Mouse (Mus musculus): Measurements from ENCODE around the gene Prdx6b. TPM values are rescaled to one million over a fixed set of nuclear protein-coding genes. Genes with fewer than 3 reads are reported as not detected.

Prdx6b gene
- not detected for total RNA-seq (2021)

GRCm38 (mm10) chr2:80292172-80292571, at the start of gene Prdx6b:
Prdx6b (plus strand) TSS chr2:80292472.
- intact Hi-C loops (cut with DNase I): no loop called here
- DNase-seq (ENCODE audit: low spot score in 2 of 2): no peak

DNA sequence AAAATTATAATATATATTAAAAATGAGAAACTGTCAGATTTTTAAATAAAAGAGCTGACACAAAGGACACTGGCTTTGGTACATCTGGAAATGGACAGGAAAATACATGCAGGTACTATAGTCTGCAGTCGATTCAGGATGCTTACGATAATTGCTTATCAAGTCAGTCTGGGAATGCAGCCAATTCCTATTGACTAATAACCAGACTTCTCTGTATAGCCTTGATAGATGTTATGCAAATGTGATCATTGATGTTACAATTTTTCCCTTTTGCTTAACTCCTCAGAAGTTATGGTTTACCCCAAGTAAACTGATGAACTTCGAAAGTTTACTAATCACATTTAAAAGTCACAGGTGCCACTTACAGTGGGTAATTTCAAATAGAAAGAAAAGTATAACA, 44.8 kb upstream of the Prdx6b start:
- intact Hi-C loops (cut with DNase I): no loop called here

DNA sequence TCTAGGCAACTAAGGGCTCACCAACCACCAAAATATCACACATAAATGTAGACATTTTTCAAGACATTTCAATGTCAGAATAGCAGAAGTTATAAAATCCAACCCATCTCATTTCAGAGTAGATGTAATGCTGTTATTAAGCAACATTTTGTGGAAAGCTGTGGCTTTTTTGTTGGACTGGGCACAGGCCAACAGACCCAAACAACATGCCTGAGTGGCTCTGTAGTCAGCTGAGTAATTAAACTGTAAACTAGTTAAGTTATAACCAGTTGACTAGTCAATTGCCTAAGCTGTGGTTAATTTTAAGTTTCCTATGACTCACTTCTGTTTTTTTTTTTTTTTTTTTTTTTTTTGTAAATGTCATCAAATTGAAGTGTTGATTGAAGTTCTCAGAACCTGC, 44.4 kb upstream of the Prdx6b start:
- intact Hi-C loops (cut with DNase I): no loop called here
- DNase-seq (ENCODE audit: low spot score in 2 of 2): no peak

More for the DNA sequence above, 44.8 kb upstream of the Prdx6b start:
- DNase-seq (ENCODE audit: low spot score in 2 of 2): no peak

DNA sequence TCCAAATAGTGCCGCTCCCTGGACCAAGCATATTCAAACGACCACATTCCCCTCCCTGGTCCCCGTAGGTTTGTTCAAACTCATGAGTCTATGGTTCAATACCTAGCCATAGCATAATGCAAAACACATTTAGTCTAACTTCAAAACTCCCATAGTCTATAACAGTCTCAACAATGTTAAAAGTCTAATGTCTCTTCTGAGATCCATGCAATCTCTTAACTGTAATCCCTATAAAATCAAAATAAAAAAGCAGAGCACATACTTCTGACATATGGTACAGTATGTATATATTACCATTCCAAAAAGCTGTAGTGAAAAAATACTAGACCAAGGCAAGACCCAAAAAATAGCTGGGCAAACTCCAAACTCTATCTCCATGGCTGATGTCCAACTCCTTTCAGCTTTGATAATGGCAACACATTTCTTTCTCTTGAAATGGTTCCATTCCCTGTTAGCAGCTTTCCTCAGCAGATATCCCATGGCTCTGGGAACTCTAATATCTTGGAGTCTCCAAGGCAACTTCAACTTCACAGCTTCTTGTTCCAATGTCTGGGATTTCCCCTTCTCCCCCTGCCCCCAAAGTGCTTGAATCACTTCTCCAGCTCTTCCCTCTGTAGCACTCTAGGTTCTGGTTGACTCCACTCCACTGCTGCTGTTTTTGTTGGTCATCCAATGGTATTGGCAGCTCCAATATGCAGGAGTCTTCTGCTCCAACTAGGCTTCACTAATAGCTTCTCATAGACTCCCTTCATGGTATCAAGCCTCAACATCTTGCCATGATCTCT, 32.2 kb upstream of the Prdx6b start:
- DNase-seq (ENCODE audit: low spot score in 2 of 2): no peak
- intact Hi-C loops (cut with DNase I): no loop called here

DNA sequence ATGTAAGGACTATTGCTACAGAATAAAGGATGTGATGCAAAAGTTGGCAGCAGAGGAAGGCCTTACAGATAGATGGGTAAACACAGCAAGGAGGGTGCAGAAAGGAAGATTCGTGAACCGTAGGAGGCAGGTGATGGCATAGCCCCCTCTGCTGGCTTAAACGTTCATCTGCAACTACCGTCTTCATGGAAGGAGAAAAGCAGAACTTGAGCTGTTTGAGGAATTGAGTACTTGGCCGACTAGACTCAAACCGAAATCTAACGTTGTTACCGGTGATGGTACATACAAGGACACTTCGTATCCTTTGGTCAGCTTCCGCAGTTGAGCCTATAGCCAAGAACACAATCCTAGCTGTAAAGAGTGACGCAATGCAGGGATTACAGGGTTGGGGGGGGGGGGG, 25.4 kb upstream of the Prdx6b start:
- intact Hi-C loops (cut with DNase I): loop anchor here (2.0 to 5.0 kb wide), 2 partner anchors 138 to 180 kb away; partner anchors contain the start of gene Pde1a
- peak; percentile 78 to 91 for DNase-seq (ENCODE audit: low spot score in 2 of 2)

DNA sequence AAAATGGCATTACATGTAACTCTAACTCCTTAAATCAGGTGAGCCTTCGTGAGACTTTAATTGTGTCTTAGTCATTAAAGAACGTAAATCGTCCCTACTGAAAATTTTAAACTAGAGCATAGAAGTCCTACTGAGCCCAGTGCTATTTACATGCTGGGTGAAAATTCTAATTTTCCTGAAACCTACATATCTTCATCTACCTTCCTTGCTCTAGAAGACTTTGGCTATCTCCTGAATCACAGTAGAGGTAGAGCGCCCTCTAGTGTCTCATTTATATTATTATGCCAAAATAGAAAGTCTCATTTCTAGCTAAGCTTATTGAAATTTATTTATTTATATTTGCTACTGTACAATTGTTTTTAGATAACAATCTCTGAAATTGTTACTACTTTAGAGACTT, 24.2 kb upstream of the Prdx6b start:
- intact Hi-C loops (cut with DNase I): loop anchor here (1.0 to 5.0 kb wide), 2 partner anchors 181 to 403 kb away; no protein-coding TSS in a partner anchor
- DNase-seq (ENCODE audit: low spot score in 2 of 2): peak in 1 of 2 experiments; percentile 66

DNA sequence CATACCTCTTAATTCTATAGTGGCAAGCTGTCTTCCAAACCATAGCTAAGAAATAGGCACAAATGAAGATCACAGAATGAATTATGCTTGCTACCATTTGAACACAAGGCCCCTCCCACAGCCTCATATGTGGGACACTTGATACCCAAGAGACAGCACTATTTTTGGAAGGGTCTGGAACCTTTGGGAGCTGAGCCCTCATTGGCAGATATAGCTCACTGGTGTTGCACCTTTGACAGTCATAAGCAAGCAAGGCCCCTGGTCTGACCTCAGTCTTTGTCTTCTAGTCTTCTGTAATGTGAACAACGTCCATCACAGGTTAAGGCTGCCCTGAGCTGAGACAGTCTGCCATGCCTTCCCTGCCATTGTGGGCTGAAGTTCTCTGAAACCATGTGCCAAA, 20.8 kb upstream of the Prdx6b start:
- intact Hi-C loops (cut with DNase I): loop anchor here (5.0 kb wide), 1 partner anchor 759 kb away; no protein-coding TSS in a partner anchor
- DNase-seq (ENCODE audit: low spot score in 2 of 2): no peak

DNA sequence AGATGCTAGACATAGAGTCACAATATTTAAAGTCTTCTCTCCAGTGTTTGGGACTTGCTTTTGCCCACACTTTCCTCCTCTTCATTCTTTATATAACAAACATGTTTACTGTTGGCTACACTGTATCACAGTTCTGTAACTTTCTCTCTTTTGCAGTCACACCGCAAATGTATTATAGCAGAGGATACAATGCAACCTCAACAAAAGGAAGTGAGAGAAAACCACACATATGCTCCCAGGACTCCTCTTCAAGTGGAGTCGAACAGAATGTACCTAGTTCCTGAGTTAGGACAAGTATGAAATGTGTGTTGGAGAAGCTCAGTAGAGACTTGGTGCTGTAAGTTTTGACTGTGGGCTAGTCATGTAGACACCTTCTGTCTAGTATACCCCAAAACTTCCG, 19.2 kb upstream of the Prdx6b start:
- peak in 1 of 2 experiments; percentile 8 for DNase-seq (ENCODE audit: low spot score in 2 of 2)
- intact Hi-C loops (cut with DNase I): loop anchor here (5.0 kb wide), 1 partner anchor 761 kb away; no protein-coding TSS in a partner anchor

DNA sequence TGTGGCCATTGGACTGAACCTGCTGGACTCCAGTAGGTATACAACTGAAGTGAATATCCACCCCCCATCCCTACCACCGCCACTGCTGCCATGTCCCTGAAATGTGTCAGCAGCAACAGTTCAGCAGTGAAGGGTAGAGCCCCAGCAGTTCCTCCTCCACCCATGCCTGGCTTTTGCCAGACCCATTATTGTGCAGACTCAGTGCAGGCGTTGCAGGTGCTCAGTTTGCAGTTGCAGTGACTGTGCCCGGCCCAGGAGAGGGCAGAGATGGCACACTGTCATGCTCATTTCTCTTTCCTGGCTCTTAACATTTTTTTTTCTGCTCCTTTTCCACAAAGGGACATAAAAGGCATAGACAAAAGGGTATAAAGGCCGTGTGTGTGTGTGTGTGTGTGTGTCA, 18.5 kb upstream of the Prdx6b start:
- intact Hi-C loops (cut with DNase I): loop anchor here (5.0 kb wide), 1 partner anchor 761 kb away; no protein-coding TSS in a partner anchor
- DNase-seq (ENCODE audit: low spot score in 2 of 2): no peak

GRCm38 (mm10) chr2:80275136-80275535, 17.1 kb upstream of the Prdx6b start:
- intact Hi-C loops (cut with DNase I): no loop called here
- peak; percentile 42 to 75 for DNase-seq (ENCODE audit: low spot score in 2 of 2)

- intact Hi-C loops (cut with DNase I): no loop called here
- no peak for DNase-seq (ENCODE audit: low spot score in 2 of 2)
Measured at GRCm38 (mm10) chr2:80282214-80282613, 10.1 kb upstream of the Prdx6b start.

DNA sequence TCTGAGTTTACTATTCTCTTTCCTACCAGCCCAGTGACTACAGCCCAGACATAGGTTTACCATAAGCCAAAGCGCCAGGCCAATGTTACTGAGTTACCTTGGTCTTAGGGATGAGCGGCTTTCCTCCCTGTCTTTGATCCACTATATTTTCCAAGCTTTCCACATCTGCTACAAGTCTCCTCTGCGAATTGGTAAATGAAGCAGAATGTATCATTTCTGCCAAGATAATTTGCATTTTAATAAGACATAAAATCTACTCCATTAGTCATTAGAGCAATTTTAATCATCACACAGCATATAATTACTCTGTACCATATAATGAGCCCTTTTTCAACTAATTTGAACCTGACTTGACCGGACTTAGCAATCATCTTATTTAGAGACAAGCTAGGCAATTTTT, 5.9 kb upstream of the Prdx6b start:
- intact Hi-C loops (cut with DNase I): no loop called here
- no peak for DNase-seq (ENCODE audit: low spot score in 2 of 2)

DNA sequence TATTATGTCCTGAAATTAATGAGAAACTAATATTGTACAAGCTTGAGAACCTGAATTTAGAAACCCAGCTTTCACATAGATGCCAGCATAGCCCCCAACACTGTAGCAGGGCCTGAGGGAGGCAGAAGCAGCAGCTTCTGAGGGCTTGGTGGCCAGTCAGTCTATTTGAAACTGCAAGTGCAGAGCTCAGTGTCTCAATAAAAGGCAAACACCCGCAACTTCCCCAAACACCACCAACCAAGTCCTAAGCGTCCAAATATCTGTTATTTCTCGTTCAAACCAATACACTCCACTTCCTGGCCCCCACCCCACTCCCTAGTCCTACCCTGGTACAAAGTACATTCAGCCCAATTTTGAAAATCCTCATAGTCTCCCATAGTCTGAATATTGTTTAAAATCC, 6.1 kb downstream of the Prdx6b start:
- no peak for DNase-seq (ENCODE audit: low spot score in 2 of 2)
- intact Hi-C loops (cut with DNase I): no loop called here

GRCm38 (mm10) chr2:80300806-80301205, 8.5 kb downstream of the Prdx6b start:
- DNase-seq (ENCODE audit: low spot score in 2 of 2): no peak
- intact Hi-C loops (cut with DNase I): no loop called here

GRCm38 (mm10) chr2:80303957-80304356, 11.7 kb downstream of the Prdx6b start:
- DNase-seq (ENCODE audit: low spot score in 2 of 2): no peak
- intact Hi-C loops (cut with DNase I): no loop called here

DNA sequence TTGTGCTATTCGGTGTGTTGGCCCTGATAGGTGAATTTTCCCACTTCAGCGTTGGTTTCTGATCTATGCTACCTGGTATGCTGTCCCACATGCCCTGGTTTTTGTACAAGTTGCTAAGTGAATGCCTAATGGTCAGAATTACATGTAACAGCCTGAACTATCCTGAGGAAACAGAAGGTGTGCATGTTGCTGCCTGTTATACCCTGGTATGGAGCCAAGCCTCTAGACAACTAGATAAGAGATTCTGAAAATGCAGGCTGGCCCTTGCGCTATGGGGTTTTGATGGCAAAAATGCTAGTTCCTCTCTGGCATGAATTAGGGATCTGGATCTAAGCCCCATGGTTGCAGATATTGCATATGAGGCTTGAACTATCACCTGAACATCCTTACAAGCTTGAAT, 15.4 kb downstream of the Prdx6b start:
- DNase-seq (ENCODE audit: low spot score in 2 of 2): no peak
- intact Hi-C loops (cut with DNase I): no loop called here

DNA sequence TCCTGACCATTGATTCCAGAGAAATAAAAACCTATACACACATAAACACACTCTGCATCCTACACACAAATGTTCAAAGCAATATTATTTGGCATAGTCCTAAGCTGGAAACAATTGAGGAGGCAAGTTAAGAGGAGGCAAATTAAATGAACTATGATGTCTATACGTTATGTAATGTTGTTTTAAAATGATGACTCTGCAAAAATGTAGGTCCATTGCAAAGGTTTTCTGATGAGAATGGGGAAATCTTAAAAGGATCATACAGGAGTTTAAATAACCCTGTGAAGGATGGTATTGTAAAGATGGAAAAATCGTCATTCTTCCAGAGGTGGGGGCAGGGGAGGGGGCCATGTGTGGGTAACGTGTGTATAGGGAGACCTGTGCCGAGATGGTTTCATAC, 17.5 kb downstream of the Prdx6b start:
- DNase-seq (ENCODE audit: low spot score in 2 of 2): no peak
- intact Hi-C loops (cut with DNase I): no loop called here

DNA sequence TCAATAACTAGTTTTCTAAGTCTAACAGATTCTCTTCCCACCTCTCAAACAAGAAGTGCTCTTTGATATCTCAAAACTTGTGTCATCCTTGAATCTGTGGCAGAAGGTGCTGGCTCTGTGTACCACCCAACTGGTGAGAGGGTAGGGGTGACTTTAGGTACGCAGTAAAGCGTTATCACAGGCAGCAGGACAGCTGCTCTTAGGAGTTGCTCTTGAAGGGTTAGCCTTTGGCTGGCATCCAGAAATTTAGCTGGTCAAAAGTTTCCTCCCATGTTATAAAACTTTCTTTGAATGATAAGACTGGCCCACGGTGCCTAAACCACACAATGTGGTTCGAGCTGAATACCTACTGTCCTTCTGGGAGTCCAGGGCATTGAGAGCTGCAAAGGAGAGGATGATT, 18.5 kb downstream of the Prdx6b start:
- DNase-seq (ENCODE audit: low spot score in 2 of 2): no peak
- intact Hi-C loops (cut with DNase I): no loop called here

- intact Hi-C loops (cut with DNase I): no loop called here
- DNase-seq (ENCODE audit: low spot score in 2 of 2): no peak
Measured at GRCm38 (mm10) chr2:80311350-80311749, 19.1 kb downstream of the Prdx6b start.

GRCm38 (mm10) chr2:80314201-80314600, 21.9 kb downstream of the Prdx6b start:
- DNase-seq (ENCODE audit: low spot score in 2 of 2): no peak
- intact Hi-C loops (cut with DNase I): no loop called here

- no peak for DNase-seq (ENCODE audit: low spot score in 2 of 2)
- intact Hi-C loops (cut with DNase I): no loop called here
Measured at GRCm38 (mm10) chr2:80314854-80315241, 22.6 kb downstream of the Prdx6b start.
